Mouse (Mus musculus) forebrain, embryonic 11.5 days (tissue): Measurements from ENCODE around the gene Rbm20. TPM values are rescaled to one million over a fixed set of nuclear protein-coding genes. Genes with fewer than 3 reads are reported as not detected.

Source experiments
- ATAC-seq: fragments of 200-750 bp; cut with Nextera tagmentation; replicated peaks from 2 replicates; pipeline ENCODE4 v1.8.0; 2017; ENCODE audit warnings: moderate TSS enrichment; ENCODE audit not compliant: low FRiP score
- DNase-seq: peaks from one replicate; pipeline ENCODE4 v3.0.0-alpha.2; 2017; ENCODE audit warnings: low spot score
- H3K27ac ChIP-seq: fragments of 300-500 bp; sonication (generic); 2 replicates; pipeline ENCODE4 v1.5.1; 2014; ENCODE audit warnings: low read depth, low read length
- H3K27me3 ChIP-seq: fragments of 300-500 bp; sonication (generic); 2 replicates; pipeline ENCODE4 v1.6.1; 2014; ENCODE audit warnings: mild to moderate bottlenecking, low read length, mixed read lengths; ENCODE audit not compliant: control insufficient read depth, insufficient read depth
- H3K36me3 ChIP-seq: fragments of 300-500 bp; sonication (generic); 2 replicates; pipeline ENCODE4 v1.6.1; 2014; ENCODE audit warnings: mild to moderate bottlenecking, low read length, moderate library complexity, mixed read lengths; ENCODE audit not compliant: control insufficient read depth, insufficient read depth
- H3K4me1 ChIP-seq: fragments of 300-500 bp; sonication (generic); replicated peaks from 2 replicates; pipeline ENCODE4 v1.6.1; 2014; ENCODE audit warnings: low read length, mixed read lengths; ENCODE audit not compliant: control insufficient read depth, insufficient read depth
- H3K4me2 ChIP-seq: fragments of 300-500 bp; sonication (generic); 2 replicates; pipeline ENCODE4 v1.6.1; 2014; ENCODE audit warnings: low read depth, mild to moderate bottlenecking, low read length, moderate library complexity, mixed read lengths; ENCODE audit not compliant: severe bottlenecking
- H3K4me3 ChIP-seq: fragments of 300-500 bp; sonication (generic); 2 replicates; pipeline ENCODE4 v1.5.1; 2014; ENCODE audit warnings: low read depth, low read length
- H3K9ac ChIP-seq: fragments of 300-500 bp; sonication (generic); 2 replicates; pipeline ENCODE4 v1.6.1; 2014; ENCODE audit warnings: low read length
- H3K9me3 ChIP-seq: fragments of 300-500 bp; sonication (generic); 2 replicates; pipeline ENCODE4 v1.6.1; 2016; ENCODE audit warnings: low read length, mixed read lengths; ENCODE audit not compliant: control insufficient read depth
- WGBS: fragments of 180-500 bp; shearing (Covaris S2); extraction: QIAGEN DNeasy Blood & Tissue Kit; methylation state at CpG from one replicate; pipeline ENCODE4 v1.1.7; 2014; 5-methylcytosine and 5-hydroxymethylcytosine counted together
- polyA plus RNA-seq: library from polyadenylated mRNA; unstranded; fragments of >200 nt; fragmentation: Nextera tagmentation; extraction: Ambion mirVana; gene quantifications from 2 replicates; pipeline ENCODE4 v1.2.1, GENCODE M21; 2014

Rbm20 gene
- polyA plus RNA-seq, 1 experiment from 2014 or later, result 4.6 TPM

DNA sequence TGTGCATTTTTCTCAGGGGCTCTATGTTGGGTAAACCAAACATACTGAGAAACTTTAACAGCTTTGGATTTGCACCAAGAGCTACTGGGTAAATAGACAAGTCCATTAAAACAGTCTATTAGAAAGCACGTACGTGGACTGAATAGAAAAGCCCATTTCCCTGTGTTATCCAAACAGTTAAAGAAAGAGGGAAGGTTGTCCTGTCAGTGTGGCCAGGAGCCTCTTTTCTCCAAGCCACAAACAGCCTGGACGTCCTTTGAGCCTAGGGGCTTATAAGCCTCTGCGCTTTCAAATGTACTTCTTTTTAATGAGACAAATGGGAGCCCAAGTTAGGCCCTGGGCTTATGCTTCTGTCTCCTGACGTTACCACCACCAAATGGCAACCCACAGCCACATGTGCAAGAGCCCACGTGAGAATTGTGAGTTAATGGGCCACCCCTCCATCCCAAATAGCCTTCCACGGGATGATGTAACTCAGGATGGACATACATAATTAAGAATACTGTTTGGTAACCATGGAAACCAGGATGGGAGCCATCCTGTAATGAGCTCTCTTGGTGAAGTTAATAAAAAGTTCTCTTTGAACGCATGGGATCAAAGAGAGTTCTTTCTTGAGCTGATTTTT lies 156.8 kb downstream of the Rbm20 start:
- WGBS, result 38% methylated on average over 8 of the region's 8 CpGs
- Histone ChIP-seq H3K4me1 (peaks cover 12% of the 10 kb centered on the region; the same call in 1 of the 2 replicates), H3K36me3 (no peaks in the 10 kb centered on the region), H3K9ac (no peak overlapping the region), H3K9me3 (no peaks in the 10 kb centered on the region), H3K27me3 (no peaks in the 10 kb centered on the region), H3K4me3 (no peak overlapping the region), H3K27ac (peak overlapping the region; percentile 74), H3K4me2 (no peak overlapping the region)
- peak; percentile 83 for ATAC-seq
- DNase-seq, result peak; percentile 70

- WGBS, result 40% methylated on average over 6 of the region's 6 CpGs
- DNase-seq (no peak), ATAC-seq (no peak)
- H3K27me3 ChIP-seq, result no peaks in the 10 kb centered on the region
- peaks cover 4% of the 10 kb centered on the region; the same call in 1 of the 2 replicates for H3K4me1 ChIP-seq
- H3K9me3 ChIP-seq, result no peaks in the 10 kb centered on the region
- H3K9ac ChIP-seq, result no peak overlapping the region
- H3K36me3 ChIP-seq, result no peaks in the 10 kb centered on the region
- H3K27ac ChIP-seq, result peak overlapping the region; percentile 61; the same call in 1 of the 2 replicates
- no peak overlapping the region for H3K4me2 ChIP-seq
- no peak overlapping the region for H3K4me3 ChIP-seq
Measured at GRCm38 (mm10) chr19:53836569-53837454, 159.7 kb downstream of the Rbm20 start.

DNA sequence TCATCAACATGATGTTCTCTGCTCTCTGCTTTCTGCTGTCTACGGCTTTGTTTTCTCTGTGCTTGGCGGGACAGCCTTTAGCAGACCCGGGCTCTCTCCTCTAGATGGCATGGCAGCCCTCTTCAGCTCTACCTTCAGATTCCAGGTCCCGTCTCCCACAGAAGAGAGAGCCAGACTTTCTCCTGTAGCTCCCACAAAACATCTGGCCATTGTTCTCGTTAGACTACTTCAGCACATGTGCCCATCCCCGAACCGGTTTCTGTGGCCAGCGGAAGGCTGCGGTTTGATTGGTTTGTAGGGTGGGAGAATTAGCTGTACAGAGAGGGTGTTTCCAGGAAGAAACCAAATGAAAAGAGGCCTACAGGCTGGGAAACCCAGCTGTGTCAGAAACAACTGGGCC lies 161.7 kb downstream of the Rbm20 start:
- no peak for DNase-seq
- 74% methylated on average over 9 of the region's 9 CpGs for WGBS
- H3K9me3 ChIP-seq, result no peaks in the 10 kb centered on the region

GRCm38 (mm10) chr19:53839837-53840236 lies 162.7 kb downstream of the Rbm20 start:
- 0 out of 2 replicates have a peak, but pooled peaks have one; percentile 47 for ATAC-seq
- H3K27ac ChIP-seq, result no peak overlapping the region

More for the DNA sequence above, 161.7 kb downstream of the Rbm20 start:
- Histone ChIP-seq H3K4me1 (peaks cover 4% of the 10 kb centered on the region; the same call in 1 of the 2 replicates), H3K9ac (no peak overlapping the region), H3K4me3 (no peak overlapping the region), H3K27ac (no peak overlapping the region), H3K36me3 (no peaks in the 10 kb centered on the region), H3K27me3 (no peaks in the 10 kb centered on the region), H3K4me2 (no peak overlapping the region)
- no peak for ATAC-seq

DNA sequence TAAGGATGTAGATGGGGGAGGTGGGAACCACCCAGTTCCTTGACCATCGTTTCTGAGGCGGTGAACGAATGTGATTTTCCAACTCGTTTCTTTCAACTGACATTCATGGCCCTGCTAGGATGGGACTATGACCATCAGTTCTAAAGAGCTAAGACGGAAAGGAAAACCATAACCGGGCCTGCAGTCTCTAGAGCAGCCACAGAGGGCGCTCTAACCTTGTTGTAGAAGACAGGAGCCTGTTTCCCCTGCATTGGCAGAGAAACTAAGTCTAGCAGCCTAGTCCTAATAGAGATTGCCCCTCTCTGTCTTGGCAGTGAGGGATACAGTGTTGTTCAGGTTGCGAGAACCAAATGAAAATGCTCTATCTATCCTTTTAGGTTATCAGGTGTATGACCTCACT lies 164.8 kb downstream of the Rbm20 start:
- Histone ChIP-seq H3K36me3 (no peaks in the 10 kb centered on the region), H3K9me3 (no peaks in the 10 kb centered on the region), H3K27ac (no peak overlapping the region), H3K9ac (no peak overlapping the region), H3K4me1 (peaks cover 4% of the 10 kb centered on the region; the same call in 1 of the 2 replicates), H3K4me2 (no peak overlapping the region), H3K4me3 (no peak overlapping the region), H3K27me3 (no peaks in the 10 kb centered on the region)
- WGBS, result 63% methylated on average over 8 of the region's 8 CpGs
- DNase-seq (no peak), ATAC-seq (no peak)

More at GRCm38 (mm10) chr19:53839837-53840236, 162.7 kb downstream of the Rbm20 start:
- H3K36me3 ChIP-seq, result no peaks in the 10 kb centered on the region
- H3K9me3 ChIP-seq, result no peaks in the 10 kb centered on the region
- DNase-seq, result no peak
- no peak overlapping the region for H3K4me2 ChIP-seq
- peaks cover 4% of the 10 kb centered on the region; the same call in 1 of the 2 replicates for H3K4me1 ChIP-seq
- no peak overlapping the region for H3K9ac ChIP-seq
- no peaks in the 10 kb centered on the region for H3K27me3 ChIP-seq
- H3K4me3 ChIP-seq, result no peak overlapping the region
- WGBS, result 45% methylated on average over 6 of the region's 6 CpGs

DNA sequence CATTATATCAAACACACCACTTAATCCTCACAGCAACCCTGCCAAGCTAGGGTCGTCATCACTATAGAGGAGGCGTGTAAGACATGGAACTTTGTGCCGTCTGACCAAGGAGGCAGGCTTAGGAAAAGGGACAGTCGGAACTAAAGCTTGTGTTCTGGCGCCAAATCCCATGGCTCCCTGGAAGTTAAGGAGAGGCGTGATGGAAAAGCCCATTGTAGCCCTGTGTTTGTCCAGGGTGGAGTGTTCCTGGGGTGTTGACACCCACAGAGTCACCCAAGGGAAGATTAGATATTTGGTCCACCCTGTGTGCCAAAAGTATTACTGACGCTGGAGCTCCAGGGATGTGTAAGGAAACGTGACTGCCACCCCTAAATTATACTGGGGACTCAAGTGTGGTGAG lies 166.9 kb downstream of the Rbm20 start:
- Histone ChIP-seq H3K9me3 (no peaks in the 10 kb centered on the region), H3K9ac (no peak overlapping the region), H3K4me3 (no peak overlapping the region), H3K27me3 (no peaks in the 10 kb centered on the region), H3K27ac (no peak overlapping the region), H3K36me3 (no peaks in the 10 kb centered on the region), H3K4me1 (0 out of 2 replicates have a peak, but pooled peaks cover 2% of the 10 kb centered on the region), H3K4me2 (no peak overlapping the region)
- ATAC-seq (no peak), DNase-seq (no peak)
- 91% methylated on average over 8 of the region's 8 CpGs for WGBS

DNA sequence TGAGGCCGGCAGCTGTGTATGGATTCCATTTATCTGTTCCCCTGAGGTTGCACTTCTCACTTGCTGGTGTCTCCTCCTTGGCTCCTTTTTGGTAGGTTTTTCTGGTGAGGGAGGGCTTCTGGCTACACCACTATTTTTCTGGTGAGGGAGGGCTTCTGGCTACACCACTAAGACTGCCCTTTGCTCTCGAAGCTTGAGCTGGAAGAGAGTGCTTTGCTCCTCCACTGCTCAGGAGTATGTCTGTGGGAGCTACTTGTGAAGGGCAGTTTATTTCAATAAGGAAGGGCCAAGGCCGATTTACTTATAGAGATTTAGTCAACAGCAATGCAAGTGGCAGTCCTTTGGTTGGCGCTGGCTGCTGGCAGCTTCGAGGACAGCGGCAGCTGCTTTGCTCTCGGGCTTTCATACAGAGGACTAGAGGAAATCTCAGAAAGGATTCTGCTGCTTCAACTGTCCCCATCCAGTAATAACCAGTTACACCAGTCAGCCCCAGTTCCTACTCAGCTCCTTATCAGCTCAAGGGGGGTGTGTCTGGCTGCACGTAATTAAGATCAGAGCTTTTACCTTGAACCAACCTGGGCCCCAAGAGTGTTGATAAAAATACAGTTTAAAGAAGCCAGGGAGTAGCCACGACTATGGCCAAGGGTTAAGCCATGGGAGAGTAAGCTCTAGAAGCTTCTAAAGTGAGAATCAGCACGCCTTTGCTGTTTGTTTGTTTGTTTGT lies 171.3 kb downstream of the Rbm20 start:
- Histone ChIP-seq H3K4me1 (peaks cover 13% of the 10 kb centered on the region), H3K27me3 (no peaks in the 10 kb centered on the region), H3K4me2 (no peak overlapping the region), H3K4me3 (no peak overlapping the region), H3K9ac (no peak overlapping the region), H3K9me3 (no peaks in the 10 kb centered on the region), H3K36me3 (no peaks in the 10 kb centered on the region), H3K27ac (no peak overlapping the region)
- 91% methylated on average over 10 of the region's 10 CpGs for WGBS
- ATAC-seq, result no peak
- DNase-seq, result no peak

GRCm38 (mm10) chr19:53850166-53850922 lies 173.2 kb downstream of the Rbm20 start:
- Histone ChIP-seq H3K9me3 (no peaks in the 10 kb centered on the region), H3K4me1 (peaks cover 16% of the 10 kb centered on the region), H3K9ac (no peak overlapping the region), H3K36me3 (no peaks in the 10 kb centered on the region), H3K4me2 (no peak overlapping the region), H3K27ac (no peak overlapping the region), H3K4me3 (no peak overlapping the region), H3K27me3 (no peaks in the 10 kb centered on the region)
- DNase-seq (no peak), ATAC-seq (no peak)
- WGBS, result 73% methylated on average over 18 of the region's 18 CpGs
